Mouse (Mus musculus): ENCODE data around the gene Spag5.

GRCm38 (mm10) chr11:78371711-78372110, 70.4 kb downstream of the Spag5 start:
- no peak for TF ChIP-seq POLR2A (IDR thresholded peaks at IDR 0.05; ENCODE audit: low read depth, low read length)
- no peak for TF ChIP-seq CTCF (IDR thresholded peaks at IDR 0.05; ENCODE audit: extremely low read depth, insufficient read length, insufficient replicate concordance, low read depth, low read length)

Data from small intestine, adult 2 months (tissue).